Mouse (Mus musculus) c-Kit-positive CD71-negative TER-119-negative erythroid progenitor cells, embryonic 14.5 days (primary cell): ENCODE results near the gene Ankrd33b.

Experiments used
- DNase-seq: peaks from one replicate; pipeline ENCODE4 v3.0.0-alpha.2; 2013; ENCODE audit warnings: low read depth

Gene Ankrd33b

DNA sequence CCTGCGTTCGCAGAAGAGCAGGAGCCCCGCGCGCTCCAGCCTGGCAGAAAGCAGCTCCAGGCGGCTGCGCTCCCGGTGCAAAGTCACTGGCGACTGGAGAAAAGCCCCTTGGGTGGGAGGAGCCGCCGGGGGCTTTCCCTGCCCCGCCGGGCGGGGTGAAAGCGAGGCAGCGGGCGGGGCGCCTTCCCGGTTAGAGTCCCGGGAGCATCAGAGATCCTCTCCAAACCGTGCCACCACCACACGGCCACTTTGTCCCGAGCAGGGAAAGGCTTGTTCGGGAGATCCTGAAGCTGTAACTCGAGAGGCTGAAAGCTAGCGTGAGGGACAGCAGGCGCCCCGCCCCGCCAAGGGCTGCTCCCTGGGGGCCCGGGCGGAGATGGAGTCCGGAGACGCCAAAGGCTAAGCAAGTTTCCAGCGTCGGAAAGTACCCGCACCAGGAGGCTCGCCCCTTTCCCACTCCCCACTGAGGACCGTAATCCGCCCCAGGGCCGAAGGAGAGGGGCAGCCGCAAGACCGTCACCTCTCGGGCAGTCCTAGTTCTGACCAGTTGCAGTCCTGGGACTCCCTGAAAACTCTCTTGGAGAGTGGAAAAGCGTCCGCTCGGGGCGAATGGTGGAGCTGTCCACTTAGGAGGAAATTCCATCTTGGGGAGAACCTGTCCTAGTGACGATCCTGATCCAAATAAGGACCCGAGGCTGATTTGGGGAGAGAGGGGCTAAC, at the start of gene Ankrd33b:
Gene Ankrd33b (minus strand): TSS at position 246 of the 720 bp plus-strand sequence.
- no peak for DNase-seq

DNA sequence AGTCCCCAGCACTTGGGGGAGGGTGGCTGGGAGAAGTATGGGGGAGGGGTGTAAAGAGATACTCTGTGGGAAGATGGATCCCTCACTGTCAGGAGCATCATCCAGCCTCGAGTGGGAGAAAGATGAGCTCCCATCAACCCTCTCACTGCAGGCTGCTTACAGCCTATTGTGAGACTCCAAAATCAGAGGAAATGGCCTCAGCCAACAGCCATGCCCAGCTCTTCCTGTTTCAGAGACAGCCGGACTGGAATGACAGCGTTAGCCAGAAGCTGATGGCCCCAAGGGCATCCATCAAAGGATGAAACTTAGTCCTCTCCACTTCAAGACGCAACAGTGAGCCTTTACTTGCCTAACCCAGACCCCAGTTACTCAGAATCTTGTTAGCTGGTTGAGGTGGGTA, 47.7 kb upstream of the Ankrd33b start:
- no peak for DNase-seq

DNA sequence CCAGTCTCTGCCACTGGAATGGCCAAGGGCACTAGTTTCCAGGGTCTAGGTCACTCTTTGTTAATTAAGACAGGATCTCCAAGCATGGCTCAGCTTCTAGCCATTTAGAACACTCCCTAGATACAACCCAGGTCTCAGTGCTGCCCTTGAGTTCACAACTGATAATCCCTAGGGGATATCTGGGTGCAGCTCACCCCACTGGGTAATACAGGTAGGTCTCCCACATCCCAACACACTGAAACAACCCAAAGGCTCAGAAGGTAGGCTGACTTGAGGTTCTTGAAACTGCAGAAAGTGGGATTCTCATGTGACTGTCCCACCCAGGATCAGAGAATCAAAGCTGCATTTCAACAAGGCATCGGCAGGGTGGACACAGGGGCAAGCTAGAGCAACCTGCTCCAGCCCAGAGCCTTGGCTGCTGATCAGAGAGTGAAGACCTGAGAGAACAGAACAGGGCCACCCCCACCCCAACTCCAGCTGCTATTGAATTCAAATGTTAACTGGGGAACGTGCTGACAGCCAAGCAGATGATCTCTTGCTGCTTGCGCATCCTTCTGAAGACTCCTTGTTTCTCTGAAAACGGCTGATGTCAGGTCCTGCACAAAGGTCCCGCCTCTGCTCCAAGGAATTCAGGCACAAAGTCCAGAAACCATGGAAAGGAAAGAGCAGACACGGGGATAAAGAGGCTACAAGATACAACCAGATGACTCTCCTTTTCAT, 46.8 kb upstream of the Ankrd33b start:
- no peak for DNase-seq

DNA sequence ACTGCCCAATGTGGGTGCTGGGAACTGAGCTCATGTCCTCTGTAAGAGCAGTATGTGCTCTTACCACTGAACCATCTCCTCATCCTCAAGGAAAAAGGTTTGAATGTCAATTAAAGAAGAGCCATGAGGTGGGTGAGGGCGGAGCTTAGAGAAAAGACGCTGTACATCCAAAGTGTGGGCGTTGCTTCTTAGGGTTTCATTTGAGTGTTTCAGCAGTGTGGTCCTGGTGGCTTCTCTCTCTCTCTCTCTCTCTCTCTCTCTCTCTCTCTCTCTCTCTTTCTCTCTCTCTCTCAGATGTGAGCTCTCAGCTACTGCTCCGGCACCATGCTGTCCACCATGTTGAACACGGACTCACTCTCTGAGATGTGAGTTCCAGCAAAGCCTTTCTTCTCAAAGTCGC, 46.1 kb upstream of the Ankrd33b start:
- DNase-seq: no peak

DNA sequence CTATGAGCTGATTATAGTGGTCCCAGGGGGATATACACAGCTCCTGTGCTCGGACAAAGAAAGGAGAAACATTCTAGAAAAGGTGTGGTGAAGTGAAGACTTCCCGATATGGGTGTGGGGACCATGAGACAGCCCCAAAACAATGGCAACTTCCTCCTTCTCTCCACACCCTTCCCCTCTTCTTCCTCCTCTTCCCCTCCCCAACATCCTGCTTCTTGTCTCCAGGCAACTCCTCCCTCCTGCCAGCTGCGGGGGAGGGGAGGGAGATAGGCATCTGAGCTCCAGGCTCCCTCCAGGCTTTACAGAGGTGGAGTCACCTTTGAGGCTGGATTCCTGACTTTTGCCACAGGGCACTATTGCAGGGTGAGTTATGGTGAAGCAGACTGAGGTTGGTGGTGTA, 45.4 kb upstream of the Ankrd33b start:
- DNase-seq: no peak

DNA sequence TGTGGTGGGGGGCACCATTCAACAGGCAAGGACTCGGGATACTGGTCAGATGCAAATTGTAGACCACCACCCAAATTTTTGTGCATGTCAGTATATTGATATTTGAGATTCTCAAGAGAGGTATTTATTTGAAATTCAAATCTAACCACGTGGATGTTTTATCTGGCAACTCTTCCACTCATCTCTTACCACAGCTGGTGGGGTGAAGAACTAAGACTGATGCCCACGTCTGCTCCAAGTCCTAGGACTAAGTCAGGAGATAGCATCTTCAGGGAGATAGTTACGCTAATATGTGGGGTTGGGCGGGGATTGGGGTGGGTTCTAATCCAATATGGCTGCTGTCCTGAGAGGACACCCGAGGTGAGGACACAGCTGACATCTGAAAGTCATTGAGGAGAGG, 44.9 kb upstream of the Ankrd33b start:
- no peak for DNase-seq

DNA sequence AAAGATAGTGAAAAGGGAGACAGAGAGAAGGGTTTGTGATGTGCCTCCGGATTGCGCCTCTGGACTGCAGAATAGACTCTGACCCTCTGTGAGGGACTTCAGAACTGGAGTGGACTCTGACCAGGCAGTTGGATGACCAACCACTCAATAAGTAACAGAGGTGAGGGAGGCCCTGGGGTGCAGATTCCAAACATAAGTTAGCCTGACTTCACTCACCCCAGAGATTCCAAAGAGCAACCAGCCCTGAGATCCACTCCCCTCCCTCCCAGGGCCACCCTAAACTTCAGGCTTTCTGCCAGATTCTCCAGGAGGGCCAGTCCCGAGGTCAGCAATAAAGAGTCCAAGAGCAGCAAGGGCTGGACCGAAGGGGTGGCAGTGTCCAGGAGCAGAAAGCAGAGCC, 40.0 kb upstream of the Ankrd33b start:
- no peak for DNase-seq

DNA sequence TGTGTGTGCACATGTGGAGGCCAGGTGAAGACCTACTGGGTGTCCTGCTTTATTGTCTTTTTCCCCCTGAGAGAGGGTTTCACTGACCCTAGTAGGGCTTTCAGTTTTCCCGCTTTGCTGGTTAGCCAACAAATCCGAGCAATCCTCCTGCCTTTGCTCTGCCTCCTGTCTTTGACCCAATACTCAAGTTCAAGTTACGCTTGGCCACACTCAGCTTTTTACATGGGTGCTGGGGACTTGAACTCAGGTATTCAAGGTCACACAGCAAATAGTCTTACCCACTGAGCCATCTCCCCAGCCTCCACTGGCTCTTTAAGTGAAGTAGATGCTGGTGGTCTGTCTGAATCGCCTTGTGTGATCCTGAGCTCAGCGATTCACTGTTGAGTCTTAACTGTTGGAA, 39.4 kb upstream of the Ankrd33b start:
- no peak for DNase-seq

DNA sequence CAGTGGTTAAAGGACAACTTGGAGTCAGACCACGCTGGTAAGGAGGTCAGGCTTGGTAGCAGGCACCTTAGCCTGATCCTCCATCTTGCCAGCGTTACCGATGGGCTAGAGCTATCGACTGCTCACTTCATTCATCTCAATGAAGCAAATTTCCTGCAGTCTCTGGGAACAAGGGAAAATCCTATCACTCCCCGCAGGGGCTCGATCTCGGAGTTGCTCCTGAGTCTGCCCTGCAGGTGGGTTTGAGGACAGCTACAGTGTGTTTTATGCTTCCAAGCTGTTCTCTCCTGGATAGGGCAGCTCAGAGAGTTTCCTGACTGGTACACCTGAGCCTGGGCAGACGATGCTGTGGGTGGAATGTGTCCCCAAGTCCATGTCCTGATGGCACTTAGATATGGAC, 36.8 kb upstream of the Ankrd33b start:
- no peak for DNase-seq

DNA sequence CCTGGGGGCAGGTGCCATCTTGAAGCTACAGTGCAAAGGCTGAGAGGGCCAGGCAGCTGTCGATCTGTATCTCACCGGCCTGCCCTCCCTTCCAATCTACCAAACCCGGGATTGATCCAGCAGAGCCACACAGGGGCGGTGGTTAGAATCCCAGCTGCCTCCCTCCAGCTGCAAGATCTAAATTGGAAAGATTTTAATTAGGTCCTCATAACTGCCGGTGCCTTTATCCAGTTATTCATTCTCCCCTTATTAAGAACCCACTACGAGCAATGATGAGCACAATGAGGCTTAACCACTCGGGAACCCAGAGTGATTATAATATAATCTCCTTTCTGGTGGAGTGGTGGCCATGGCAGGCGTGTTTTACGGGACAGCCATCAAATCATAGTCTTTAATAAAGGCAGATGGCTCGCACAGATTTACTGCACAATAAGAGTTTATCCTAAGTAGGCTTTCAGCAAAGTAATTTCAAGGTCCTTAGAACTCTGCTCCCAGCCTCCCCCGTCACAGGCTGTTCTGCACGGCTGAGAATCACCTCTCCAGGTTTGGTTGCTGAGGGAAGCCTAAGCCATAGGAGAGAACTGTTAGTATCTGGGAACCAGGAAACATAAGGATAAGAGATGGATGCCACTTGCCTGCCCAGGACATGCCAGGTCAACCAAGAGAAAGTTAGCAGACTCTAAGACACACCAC, 34.8 kb upstream of the Ankrd33b start:
- DNase-seq: no peak

DNA sequence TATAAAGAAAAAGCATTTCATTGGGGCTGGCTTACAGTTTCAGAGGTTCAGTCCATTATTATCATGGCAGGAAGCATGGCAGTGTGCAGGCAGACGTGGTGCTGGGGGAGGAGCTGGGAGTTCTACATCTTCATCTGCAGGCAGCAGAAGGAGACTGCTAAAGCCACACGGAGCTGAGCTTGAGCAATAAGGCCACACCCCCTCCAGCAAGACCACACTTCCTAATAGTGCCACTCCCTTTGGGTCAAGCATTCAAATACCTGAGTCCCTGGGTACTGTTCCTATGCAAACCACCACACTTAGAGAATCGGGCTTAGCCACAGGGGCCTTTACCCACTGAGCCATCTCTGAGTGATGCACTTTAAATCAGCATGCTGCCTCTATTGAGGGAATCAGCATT, 33.4 kb upstream of the Ankrd33b start:
- DNase-seq: no peak

DNA sequence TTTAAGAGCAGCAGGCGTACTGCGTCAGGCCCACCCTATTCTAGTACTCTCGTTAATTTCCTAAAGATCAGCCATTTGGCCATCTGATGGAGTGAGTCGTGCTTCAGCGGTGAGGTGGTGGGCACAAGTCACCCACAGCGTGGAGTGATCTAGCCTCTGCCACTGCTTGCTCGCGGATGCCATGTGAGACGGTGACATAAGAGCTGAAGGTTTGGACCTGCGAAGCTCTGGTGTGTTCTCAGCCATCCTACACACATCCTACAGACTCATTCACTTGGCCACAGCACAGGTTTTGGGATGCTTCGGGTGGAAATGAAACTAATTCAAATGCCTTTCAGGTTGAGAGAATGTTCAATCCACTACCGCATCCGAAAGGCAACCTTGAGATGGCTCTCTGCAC, 31.2 kb upstream of the Ankrd33b start:
- no peak for DNase-seq

DNA sequence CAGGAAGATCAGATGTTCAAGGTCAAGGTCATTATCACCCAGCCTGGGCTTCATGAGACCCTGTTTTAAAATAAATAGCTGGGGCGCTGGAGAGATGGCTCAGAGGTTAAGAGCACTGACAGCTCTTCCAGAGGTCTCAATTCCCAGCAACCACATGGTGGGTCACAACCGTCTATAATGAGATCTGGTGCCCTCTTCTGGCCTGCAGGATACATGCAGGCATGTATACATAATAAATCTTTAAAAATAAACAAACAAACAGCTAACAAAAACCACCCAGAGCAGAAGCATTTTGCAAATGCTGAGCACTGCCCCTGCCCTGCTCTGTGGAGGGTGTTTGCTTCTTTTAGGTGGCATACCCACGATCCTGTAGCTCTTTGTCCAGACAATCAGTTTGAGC, 29.9 kb upstream of the Ankrd33b start:
- no peak for DNase-seq

DNA sequence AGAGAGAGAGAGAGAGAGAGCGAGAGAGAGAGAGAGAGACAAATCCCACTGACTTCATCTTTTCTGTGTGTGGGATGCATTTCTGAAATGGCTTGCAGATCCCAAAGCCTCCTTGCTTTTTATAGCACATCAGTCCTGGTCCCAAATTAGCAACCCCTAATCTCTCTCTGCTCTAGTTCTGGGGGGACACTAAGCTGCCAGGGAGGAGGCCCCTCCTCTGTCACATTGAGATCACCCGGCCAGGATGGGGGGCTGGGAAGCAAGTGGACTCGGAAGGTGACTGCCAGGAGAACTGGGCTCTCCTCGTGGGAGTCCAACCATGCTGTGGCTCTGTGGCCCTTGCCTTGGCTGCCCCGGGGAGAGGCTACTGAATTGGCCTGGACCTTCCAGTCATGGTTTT, 29.2 kb upstream of the Ankrd33b start:
- DNase-seq: no peak

DNA sequence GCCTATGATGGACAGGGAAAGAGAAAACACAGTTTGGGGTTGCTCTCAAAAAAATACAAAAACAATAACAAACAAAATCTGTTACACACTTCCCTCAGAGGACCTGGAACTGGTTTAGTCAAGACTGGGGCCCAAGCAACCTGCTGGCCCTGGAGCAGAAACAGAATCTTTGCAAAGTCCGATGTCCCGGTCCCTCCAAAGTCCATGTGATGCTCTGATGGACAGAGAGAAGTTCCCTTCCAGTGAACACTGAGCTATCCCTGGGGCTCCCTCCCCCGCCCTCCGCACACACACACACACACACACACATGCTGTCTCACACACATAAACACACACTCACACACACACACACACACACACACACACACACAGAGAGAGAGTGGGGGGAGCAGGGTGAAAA, 28.5 kb upstream of the Ankrd33b start:
- DNase-seq: no peak

DNA sequence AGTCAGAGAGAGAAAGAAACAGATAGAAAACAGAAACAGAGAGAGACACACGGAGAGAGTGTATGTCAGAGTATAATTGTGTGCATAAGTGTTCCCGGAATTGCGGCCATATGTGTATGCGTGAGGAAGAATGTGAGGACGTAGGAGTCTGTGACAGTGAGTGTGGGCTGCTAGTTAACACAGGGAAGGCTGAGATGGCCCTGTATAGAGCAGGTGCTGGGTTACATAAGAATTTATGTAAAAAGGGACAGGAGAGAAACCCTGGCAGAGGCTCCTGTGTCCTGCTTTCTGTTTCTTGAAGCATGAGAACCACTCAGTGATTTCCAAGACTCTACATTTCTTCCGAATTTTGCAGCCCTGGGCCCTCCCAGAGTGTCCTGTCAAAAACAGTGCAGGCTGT, 25.9 kb upstream of the Ankrd33b start:
- DNase-seq: no peak

DNA sequence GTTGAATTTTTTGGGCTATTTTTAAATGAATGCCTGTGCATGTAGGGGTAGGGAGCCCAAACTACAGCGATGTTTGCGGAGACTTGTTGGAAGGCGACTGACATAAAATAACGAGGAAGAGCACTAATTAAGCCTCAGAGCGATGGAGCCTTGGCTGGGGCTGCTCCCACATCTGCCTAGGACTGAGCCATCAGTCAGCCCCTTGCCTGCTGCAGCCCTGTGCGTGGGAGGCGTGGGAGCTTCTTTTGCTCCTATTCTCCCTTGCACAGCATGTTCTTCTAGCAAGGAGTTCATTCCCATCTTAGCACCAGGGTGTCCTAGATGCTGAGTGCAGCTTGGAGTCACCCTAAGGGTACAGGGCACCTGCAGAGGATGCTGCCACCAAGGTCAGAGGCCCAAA, 25.2 kb upstream of the Ankrd33b start:
- no peak for DNase-seq

DNA sequence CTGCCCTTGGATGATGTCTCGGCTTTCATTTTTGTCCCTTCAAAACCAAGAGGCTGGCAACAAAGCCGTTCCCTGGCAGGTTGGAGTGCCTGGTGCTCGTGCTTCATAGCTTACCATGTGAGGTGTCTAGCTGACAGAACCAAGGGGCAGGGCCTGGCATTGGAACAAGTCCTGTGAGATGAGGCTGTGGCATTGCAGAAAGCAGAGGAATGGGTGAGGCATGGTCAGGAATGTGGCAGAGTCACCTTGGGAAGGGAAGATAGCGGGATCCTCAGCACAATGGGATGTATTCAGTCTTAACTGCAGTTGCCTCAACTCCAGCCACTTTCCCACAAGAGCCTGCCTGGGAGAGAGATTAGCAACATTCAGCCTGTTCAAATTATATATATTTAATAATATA, 24.6 kb upstream of the Ankrd33b start:
- DNase-seq: no peak

DNA sequence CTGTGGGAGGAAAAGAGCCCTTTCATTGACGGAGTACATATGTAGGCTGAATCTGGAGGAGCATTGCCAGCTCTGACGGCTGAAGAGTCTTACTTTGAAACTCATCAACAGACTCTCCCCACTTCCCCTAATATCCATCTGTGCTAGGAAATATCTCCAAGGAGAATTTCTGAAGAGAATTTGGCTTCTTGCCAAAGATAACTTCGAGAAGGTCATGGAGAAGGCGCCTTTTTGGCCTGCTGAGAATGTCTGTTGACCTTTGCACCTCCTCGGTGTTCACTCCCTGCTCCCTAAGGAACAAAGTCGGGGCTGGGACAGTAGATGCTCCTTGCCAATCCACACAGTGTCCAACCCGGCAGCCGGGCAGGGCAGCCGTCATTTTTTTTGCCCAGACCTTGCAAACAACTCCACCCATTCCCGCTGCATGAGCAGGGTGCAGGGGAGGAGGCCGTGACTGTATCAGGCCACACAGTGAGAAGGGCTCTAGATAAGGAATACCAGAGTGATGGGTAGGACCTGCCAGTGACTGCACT, 14.5 kb upstream of the Ankrd33b start:
- no peak for DNase-seq

DNA sequence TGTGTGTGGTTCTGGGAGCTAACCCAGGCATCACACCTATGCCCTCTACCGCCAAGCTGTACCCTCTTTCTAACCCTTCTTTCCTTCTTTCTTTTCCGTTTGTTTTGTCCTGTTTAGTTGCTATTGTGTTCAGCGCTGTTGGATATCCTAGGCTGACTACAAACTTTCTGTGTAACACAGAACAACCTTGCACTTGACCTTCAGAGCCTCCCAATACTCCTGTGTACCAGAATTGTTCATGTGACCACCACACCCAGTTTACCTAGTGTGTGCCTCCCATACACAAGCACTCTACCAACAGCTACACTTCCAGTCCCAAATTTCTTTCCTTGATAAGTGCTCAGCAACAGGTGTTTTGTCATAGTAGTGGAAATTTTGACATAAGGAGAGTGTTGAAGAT, 11.9 kb upstream of the Ankrd33b start:
- DNase-seq: no peak

DNA sequence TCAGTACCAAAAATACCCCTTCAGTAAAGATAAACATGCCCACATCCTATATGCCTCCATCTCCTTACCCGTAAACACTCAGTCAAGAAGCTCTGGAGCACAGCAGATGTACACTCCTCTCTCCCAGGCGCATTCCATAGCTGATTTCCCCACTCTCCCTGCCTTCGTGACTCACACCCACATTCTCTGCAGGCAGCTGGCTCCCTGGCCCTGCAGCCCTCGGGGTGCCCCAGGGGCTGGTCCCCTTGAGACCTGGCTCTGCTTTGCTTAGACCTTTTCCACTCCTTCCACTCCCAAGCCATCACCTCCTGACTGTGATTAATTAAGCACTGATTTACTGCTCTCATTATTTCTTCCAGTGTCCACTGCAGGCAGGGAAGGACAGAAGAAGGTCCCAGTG, 7.7 kb upstream of the Ankrd33b start:
- DNase-seq: no peak

DNA sequence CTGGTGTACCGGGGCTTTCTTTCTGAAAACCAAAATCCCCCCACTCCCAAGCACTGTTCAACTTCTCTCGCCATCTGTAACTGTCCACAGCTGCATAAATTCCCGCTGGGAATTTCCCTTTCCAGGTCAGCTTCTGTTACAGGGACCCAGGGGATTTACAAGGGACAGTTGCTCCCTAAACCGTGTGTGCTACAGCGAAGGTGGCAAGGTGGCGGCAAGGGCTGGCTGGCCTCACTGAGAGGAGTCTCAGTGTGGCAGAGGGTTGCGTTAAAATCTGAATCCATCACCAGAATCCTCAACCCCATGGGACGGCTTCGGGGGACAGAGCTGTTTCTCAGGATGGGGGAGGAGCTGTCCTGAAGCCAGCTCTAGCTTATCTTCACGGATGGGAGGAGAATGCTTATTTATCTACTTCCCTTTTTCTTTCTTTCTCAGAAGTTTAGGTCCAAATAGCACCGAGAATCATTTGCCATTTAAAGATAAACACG, 1.6 kb upstream of the Ankrd33b start:
- DNase-seq: no peak

DNA sequence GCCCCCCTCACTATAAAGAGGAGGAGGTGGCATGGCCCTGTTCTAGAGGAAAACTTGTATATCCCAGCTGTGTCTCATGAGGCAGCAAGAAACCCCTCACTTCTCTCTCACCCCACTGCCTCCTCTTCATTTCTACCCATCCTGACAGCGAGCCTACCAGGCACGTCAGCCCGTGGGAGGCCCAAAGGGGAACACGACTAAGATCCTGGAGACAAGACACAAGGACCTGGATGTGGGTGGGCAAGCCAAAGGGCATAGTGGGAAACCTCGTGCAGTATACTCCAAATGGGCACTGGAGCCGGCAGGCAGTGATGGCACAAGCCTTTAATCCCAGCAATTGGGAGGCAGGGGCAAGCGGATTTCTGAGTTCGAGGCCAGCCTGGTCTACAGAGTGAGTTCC, 1.0 kb upstream of the Ankrd33b start:
- DNase-seq: no peak
